Mouse (Mus musculus) A20 (cell line): ENCODE data around the gene Snapc3.

Experiments used
- DNase-seq: peaks from one replicate; pipeline ENCODE4 v3.0.0-alpha.2; 2011; ENCODE audit warnings: low read depth, low spot score

The Snapc3 gene

DNA sequence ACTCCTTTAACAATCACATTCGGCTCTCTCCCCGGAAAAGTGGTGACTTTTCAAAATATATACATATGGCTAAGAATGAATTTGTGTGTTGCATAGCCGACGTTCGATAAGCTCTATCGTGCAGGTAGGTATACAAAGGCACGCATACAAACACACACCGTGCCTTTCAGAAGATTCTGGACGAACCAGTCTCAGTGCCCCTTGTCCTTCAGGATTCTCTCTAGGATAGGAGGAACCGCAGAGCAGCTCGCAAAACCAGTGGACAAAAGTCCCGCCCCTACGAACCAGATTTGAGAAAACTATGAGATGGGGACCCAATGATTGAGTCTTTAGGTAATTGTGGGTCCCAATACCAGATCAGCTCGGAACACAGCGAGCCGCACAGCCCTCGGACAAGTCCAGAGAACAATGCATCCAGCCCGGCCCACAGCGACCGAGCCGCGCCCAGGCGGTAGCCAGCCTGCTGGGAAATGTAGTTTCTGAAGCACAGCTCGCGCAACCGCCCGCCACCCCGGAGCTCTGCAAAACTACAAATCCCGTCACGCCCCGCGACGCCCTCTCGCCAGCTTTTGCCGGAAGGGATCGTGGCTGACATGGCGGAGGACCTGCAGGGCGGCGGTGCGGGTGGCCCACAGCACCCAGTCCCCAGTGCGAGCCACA lies at the start of gene Snapc3:
Snapc3 (plus strand) TSS at position 565 of the 660 bp plus-strand sequence.
- peak; percentile 95 for DNase-seq

- DNase-seq = no peak
Observed at GRCm38 (mm10) chr4:83373381-83373780, 44.1 kb upstream of the Snapc3 start.

DNA sequence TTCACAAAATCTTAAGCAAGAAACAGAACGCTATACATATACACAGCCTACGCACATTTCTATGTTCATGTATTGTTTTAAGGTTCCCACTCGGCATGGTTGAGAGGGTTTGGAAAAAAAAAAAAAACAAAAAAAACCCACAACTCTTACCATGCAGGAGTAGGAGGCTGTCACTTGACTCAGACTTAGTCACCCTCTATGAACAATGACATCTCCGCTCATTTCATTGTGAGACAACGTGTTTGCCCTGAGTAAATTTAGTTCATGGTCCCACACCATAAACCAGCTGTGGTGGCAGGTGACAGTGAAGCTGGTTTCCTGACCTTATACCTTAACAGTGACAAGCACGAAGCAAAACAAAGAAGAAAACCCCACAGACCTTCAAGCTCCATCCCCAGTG lies 41.9 kb upstream of the Snapc3 start:
- DNase-seq = no peak

DNA sequence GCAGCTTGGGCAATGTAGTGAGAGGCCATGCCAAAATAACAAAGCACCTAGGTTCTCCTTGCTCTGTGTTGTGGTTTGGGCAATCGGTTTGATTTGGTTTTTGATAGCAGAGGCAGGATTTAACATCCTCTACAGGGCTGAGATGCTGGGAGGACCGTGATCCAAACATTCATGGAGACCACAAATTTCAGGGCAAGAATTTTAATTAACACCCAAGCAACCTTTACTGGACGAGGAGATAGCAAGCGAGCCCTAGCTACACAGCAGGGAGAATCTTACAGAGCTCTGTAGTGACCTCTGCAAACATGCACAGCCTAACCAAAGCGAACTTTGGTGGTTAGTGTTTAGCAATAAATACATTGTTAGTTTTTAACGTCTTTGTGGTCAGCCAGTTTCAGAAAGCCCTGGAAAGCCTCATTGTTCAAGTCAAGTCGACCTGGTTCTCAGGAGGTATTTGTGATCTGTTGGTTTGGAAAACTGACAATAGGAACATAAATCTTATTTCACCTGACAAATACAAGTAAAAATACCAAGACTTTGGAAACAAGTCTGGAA lies 41.0 kb upstream of the Snapc3 start:
- no peak for DNase-seq

DNA sequence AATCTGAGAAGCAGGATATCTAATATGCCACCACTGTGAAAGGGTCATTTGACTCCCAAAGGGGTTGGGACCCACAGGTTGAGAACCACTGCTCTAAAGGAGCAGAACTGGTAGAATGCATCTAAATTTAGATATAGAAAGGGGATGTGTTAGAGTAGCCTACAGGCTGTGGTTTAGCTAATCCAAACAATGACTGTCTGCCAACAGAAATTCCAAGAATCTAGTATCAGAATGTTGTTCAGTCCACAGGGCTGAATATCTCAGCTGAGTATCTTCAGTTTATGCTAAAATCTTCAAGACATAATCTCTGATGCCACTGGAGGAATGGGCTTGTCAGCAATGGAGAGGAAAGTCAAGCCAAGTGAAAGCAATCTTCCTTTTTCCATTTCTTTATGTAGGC lies 38.5 kb upstream of the Snapc3 start:
- no peak for DNase-seq

DNA sequence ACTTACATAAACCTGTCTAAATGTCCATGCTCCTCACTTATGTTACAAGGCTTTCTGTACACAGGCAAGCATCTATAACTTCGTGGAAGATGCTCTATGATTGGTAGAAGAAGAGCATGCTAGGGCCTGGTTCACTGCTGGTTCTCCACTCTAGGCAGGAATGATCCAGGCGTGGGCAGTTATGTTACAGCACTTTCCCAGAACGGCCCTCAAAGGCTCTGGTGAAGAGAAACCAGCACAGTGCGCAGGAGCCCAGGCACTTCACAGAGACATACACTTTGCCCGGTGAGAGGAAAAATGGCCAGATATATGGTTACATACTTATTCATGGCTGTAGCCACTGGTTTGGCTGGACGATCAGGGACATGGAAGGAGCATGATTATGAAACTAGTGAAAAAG lies 37.8 kb upstream of the Snapc3 start:
- DNase-seq = no peak

- no peak for DNase-seq
Observed at GRCm38 (mm10) chr4:83380266-83380665, 37.3 kb upstream of the Snapc3 start.

GRCm38 (mm10) chr4:83383899-83384490 lies 33.5 kb upstream of the Snapc3 start:
- DNase-seq = peak; percentile 81

DNA sequence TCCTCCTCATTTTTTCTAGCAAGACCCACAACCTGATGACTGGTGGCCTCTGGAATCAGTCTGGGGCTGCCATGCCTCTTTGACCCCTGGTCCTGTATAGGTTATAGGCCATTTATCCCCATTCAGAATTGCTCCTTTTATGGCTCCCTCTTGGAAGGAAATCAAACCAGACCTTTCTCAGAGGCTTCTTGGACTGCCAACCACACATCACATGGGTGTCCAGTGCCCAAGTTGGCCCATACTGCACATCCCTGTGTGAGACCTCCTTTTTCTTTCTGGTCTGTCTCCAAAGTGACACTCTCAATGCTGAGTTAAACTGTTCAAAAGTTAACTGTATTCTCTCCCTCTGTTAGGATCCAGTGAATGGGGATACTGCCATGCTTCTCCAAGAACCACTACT lies 32.4 kb upstream of the Snapc3 start:
- DNase-seq = no peak

- DNase-seq = no peak
Observed at GRCm38 (mm10) chr4:83390551-83390950, 27.0 kb upstream of the Snapc3 start.

DNA sequence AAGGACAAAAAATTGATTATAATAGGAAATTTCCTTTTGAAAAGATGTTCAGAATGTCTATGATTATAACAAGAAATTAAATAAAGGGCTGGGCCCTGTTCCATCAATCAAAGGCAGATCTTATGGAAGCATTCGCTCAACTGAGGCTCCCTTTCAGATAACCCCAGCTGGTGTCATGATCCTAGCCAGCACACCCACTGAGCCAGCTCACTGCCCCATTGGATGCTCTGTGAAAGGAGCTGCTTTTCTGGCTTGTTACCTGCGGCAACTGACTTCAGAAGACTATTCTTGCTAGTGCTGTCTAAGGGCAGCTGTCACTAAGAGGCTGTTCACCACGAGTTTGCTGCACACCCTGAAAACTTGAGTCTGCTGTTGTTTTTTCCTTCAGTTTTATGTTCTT lies 25.6 kb upstream of the Snapc3 start:
- DNase-seq = no peak

- DNase-seq = no peak
Observed at GRCm38 (mm10) chr4:83393733-83394132, 23.8 kb upstream of the Snapc3 start.

DNA sequence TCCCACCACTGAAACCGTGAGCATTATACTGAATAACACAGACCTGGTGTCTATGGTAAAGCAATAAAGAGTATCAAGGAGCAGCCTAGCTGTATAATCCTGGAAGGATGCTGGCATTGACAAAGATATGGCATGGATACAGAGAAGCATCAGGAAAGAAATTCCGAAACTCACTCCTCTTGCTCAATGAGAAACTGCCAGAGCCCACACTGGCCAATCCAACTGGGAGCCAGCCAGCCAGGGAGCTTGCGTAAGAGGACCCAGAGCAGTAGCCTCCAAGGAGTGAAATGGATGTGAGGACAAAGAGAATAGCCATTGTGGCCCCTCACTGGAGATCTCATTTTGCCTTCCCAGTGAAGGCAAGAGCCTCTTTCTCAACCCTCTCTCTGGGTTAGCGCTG lies 21.2 kb upstream of the Snapc3 start:
- no peak for DNase-seq

DNA sequence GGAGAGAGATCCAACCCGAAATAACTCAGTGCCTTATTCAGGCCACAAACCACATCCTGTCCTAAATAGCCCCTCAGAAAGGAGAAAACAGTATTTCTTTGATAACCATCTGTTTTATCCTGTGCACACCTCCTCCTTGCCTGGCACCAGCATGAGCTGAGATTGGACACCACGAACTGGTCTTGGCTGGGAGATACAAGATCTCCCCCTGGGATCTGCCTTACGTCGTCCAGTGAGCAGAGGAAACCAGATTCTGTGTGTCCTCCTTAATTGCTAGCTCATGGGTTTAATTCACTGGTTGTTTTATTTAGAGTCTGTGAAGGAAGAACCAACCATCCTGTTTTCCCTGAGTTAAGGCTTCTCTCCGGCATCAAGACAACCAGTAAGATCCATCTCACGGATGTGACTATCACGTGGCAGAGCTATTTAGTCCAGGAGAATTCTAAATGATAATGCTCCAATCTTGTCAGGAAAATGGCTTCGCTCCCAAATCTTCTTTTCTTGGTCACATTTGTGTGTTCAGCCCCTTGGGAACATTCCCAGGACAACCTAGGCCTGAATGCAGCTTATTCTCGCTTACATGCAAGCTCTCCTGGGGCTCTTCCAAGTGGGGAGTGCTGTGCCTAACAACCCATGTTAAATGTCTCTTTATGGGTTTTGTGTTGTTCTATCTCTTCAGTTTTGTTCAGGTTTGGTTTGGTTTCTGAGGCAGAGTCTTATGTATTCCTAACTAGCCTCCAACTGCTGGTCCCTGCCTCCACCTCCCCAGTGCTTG lies 20.3 kb upstream of the Snapc3 start:
- DNase-seq = no peak

- DNase-seq = no peak
Observed at GRCm38 (mm10) chr4:83398527-83398926, 19.0 kb upstream of the Snapc3 start.

DNA sequence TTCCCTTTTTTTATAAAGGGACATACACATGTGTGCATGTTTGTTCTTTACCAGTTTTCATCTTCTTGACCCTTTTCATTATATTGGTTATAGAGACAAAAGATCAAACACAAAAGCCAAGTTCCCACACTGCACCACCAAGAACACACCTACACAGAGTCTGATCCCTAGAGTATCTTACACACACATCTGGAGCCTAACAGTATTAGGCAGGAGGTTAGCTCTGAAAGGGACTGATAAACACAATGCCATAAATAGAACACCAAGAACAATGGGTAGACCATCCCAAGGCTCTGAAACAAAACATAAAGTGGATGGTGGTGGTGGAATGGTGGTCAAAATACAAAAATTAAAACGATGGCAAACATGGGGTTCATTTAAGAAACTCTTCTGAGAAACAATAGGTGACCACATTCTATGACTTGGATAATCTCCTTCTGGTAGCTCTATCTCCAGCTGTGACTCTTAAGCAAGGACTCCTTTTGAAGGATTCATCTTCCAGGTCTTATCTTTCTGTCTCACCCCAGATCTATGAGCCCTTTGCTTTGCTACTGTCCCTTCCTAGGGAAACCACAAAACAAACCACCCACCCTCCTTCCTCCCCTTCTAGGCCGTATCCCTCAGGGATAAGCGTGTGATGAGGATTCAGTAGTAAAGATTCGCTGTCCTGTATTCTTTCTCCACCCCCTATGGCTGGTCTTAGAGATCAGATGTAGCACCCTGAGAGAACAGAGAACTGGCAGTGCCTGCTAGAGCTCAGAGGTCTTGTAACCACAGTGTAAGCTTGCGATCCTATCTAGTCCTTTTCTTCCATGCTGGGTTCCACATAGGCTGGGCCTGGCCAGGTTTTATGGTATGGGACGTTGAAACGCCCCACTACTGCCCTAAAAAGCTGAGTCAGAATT lies 16.6 kb upstream of the Snapc3 start:
- DNase-seq = no peak

GRCm38 (mm10) chr4:83401712-83402111 lies 15.8 kb upstream of the Snapc3 start:
- DNase-seq = no peak

GRCm38 (mm10) chr4:83407688-83408087 lies 9.8 kb upstream of the Snapc3 start:
- DNase-seq = no peak

DNA sequence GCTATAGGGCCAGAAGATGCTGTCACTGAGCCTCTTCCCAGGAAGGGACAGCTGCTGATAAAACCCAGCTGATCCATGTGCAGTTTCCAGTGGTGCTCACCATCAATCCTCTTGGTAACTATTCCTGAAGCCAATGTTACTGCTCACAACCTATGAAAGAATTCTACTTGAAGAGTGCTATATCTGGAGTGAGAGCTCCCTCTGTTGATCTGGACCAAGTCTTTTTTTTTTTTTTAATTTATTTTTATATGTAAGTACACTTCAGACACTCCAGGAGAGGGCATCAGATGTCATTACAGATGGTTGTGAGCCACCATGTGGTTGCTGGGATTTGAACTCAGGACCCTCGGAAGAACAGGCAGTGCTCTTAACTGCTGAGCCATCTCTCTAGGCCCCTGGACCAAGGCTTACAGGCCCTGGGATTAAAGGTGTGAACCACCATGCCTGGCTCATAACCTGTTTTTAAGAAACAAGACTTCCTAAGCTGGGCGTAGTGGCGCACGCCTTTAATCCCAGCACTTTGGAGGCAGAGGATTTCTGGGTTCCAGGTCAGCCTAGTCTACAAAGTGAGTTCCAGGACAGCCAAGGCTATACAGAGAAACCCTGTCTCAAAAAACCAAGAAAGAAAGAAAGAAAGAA lies 7.5 kb upstream of the Snapc3 start:
- peak; percentile 41 for DNase-seq

- DNase-seq = peak; percentile 20
Observed at GRCm38 (mm10) chr4:83412060-83412459, 5.5 kb upstream of the Snapc3 start.

GRCm38 (mm10) chr4:83414241-83414824 lies 3.2 kb upstream of the Snapc3 start:
- DNase-seq = no peak
